Mouse (Mus musculus) erythroblast, embryonic 14.5 days (primary cell): ENCODE data around the gene Agap1.

Source experiments
- GATA1 ChIP-seq: IDR thresholded peaks from 2 replicates; pipeline ENCODE4 v1.6.1; 2012; ENCODE audit warnings: low read length, inconsistent platforms, mixed read lengths
- TAL1 ChIP-seq: IDR thresholded peaks from 3 replicates; pipeline ENCODE4 v1.6.1; 2012; ENCODE audit warnings: low read length, inconsistent platforms, mixed read lengths

DNA sequence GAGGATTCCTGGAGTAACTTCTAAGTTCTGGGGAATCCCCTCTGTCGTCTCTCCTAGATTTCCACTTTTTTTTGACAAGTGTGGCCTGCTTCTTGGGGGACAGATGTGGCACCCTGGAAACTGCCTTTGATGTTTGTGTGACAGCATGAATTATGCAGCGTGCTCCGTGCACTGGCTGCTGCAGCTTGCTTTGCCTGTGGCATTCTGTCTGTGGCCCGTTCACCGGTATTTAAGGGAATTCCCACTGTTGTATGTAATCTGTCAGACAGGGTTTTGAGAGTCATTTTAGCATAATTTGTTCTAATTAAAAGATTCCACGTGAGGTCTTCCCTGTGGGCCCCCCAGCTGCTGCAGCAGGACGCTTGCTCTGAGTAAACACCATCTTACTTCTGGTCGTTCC, 312.3 kb downstream of the Agap1 start:
- TF ChIP-seq GATA1: no peak
- TF ChIP-seq TAL1: no peak
